Mouse (Mus musculus) limb, embryonic 10.5 days (tissue): ENCODE data around the gene Vps41. TPM values are rescaled to one million over a fixed set of nuclear protein-coding genes. Genes with fewer than 3 reads are reported as not detected.

Experiments
- DNase-seq: peaks from one replicate; pipeline ENCODE4 v3.0.0-alpha.2; 2017; ENCODE audit warnings: low spot score
- H3K27ac ChIP-seq: fragments of 300-500 bp; sonication (generic); 2 replicates; pipeline ENCODE4 v1.5.1; 2016; ENCODE audit warnings: mild to moderate bottlenecking
- H3K27me3 ChIP-seq: fragments of 300-500 bp; sonication (generic); 2 replicates; pipeline ENCODE4 v1.6.1; 2016; ENCODE audit warnings: low read depth, mild to moderate bottlenecking; ENCODE audit not compliant: poor library complexity, severe bottlenecking
- H3K36me3 ChIP-seq: fragments of 300-500 bp; sonication (generic); 2 replicates; pipeline ENCODE4 v1.6.1; 2016; ENCODE audit warnings: mild to moderate bottlenecking, moderate library complexity
- H3K4me1 ChIP-seq: fragments of 300-500 bp; sonication (generic); 2 replicates; pipeline ENCODE4 v1.6.1; 2016
- H3K4me3 ChIP-seq: fragments of 300-500 bp; sonication (generic); 2 replicates; pipeline ENCODE4 v1.5.1; 2016; ENCODE audit warnings: mild to moderate bottlenecking, moderate library complexity
- H3K9me3 ChIP-seq: fragments of 300-500 bp; sonication (generic); replicated peaks from 2 replicates; pipeline ENCODE4 v1.6.1; 2016; ENCODE audit warnings: mild to moderate bottlenecking
- WGBS: fragments of 180-500 bp; shearing (Covaris S2); methylation state at CpG from one replicate; pipeline ENCODE4 v1.1.7; 2016; 5-methylcytosine and 5-hydroxymethylcytosine counted together
- polyA plus RNA-seq: library from polyadenylated mRNA; unstranded; fragments of >200 nt; fragmentation: Nextera tagmentation; extraction: Ambion mirVana; gene quantifications from 2 replicates; pipeline ENCODE4 v1.2.1, GENCODE M21; 2016

The Vps41 gene
- polyA plus RNA-seq = 53.7 and 62.0 TPM in 2 replicates

- Histone ChIP-seq H3K36me3 (no peaks in the 10 kb centered on the region), H3K27me3 (no peaks in the 10 kb centered on the region), H3K27ac (peak within 1 kb of the TSS; percentile 89), H3K4me3 (peak within 1 kb of the TSS; percentile 83), H3K9me3 (no peaks in the 10 kb centered on the region), H3K4me1 (peaks cover 6% of the 10 kb centered on the region)
- DNase-seq = peak; percentile 77
- WGBS = under 1% methylated on average over 21 of the region's 21 CpGs
Observed at GRCm38 (mm10) chr13:18717185-18717584, at the start of gene Vps41. TSS of gene Vps41 (plus strand) at chr13:18717286.

- WGBS = 51% methylated on average over 7 of the region's 7 CpGs
- H3K4me3 ChIP-seq = no peak overlapping the region
- H3K27ac ChIP-seq = no peak overlapping the region
- H3K4me1 ChIP-seq = no peaks in the 10 kb centered on the region
- no peaks in the 10 kb centered on the region for H3K27me3 ChIP-seq
- H3K9me3 ChIP-seq = no peaks in the 10 kb centered on the region
- DNase-seq = peak; percentile 53
- no peaks in the 10 kb centered on the region for H3K36me3 ChIP-seq
Observed at GRCm38 (mm10) chr13:18698518-18699065, 18.5 kb upstream of the Vps41 start.

GRCm38 (mm10) chr13:18711685-18712084 lies 5.4 kb upstream of the Vps41 start:
- 94% methylated on average over 1 of the region's 1 CpGs for WGBS
- Histone ChIP-seq H3K4me1 (no peaks in the 10 kb centered on the region), H3K27me3 (no peaks in the 10 kb centered on the region), H3K27ac (no peak overlapping the region), H3K36me3 (no peaks in the 10 kb centered on the region), H3K4me3 (no peak overlapping the region), H3K9me3 (no peaks in the 10 kb centered on the region)
- no peak for DNase-seq

- 48% methylated on average over 5 of the region's 5 CpGs for WGBS
- peaks cover 6% of the 10 kb centered on the region for H3K4me1 ChIP-seq
- no peaks in the 10 kb centered on the region for H3K27me3 ChIP-seq
- H3K4me3 ChIP-seq = peak overlapping the region; percentile 83
- no peak overlapping the region for H3K27ac ChIP-seq
- no peak for DNase-seq
- H3K9me3 ChIP-seq = no peaks in the 10 kb centered on the region
- no peaks in the 10 kb centered on the region for H3K36me3 ChIP-seq
Observed at GRCm38 (mm10) chr13:18716707-18717106, 379 bp upstream of the Vps41 start.

- H3K36me3 ChIP-seq = no peaks in the 10 kb centered on the region
- H3K27me3 ChIP-seq = no peaks in the 10 kb centered on the region
- no peak overlapping the region for H3K27ac ChIP-seq
- 90% methylated on average over 5 of the region's 5 CpGs for WGBS
- H3K4me1 ChIP-seq = peaks cover 6% of the 10 kb centered on the region
- H3K4me3 ChIP-seq = no peak overlapping the region
- DNase-seq = no peak
- H3K9me3 ChIP-seq = no peaks in the 10 kb centered on the region
Observed at GRCm38 (mm10) chr13:18718461-18718860, 1.4 kb downstream of the Vps41 start.

- Histone ChIP-seq H3K27me3 (no peaks in the 10 kb centered on the region), H3K36me3 (peaks cover 25% of the 10 kb centered on the region), H3K9me3 (no peaks in the 10 kb centered on the region), H3K27ac (no peak overlapping the region), H3K4me1 (no peaks in the 10 kb centered on the region), H3K4me3 (no peak overlapping the region)
- WGBS = 95% methylated on average over 3 of the region's 3 CpGs
- DNase-seq = no peak
Observed at GRCm38 (mm10) chr13:18730666-18731065, 13.6 kb downstream of the Vps41 start.

- no peak overlapping the region for H3K27ac ChIP-seq
- H3K27me3 ChIP-seq = no peaks in the 10 kb centered on the region
- H3K4me3 ChIP-seq = no peak overlapping the region
- DNase-seq = no peak
- peaks cover 22% of the 10 kb centered on the region for H3K36me3 ChIP-seq
- no peaks in the 10 kb centered on the region for H3K4me1 ChIP-seq
- no peaks in the 10 kb centered on the region for H3K9me3 ChIP-seq
- WGBS = 89% methylated on average over 1 of the region's 1 CpGs
Observed at GRCm38 (mm10) chr13:18736590-18736989, 19.5 kb downstream of the Vps41 start.

- H3K27me3 ChIP-seq = no peaks in the 10 kb centered on the region
- H3K27ac ChIP-seq = no peak overlapping the region
- H3K4me1 ChIP-seq = no peaks in the 10 kb centered on the region
- no peak for DNase-seq
- no peak overlapping the region for H3K4me3 ChIP-seq
- H3K9me3 ChIP-seq = no peaks in the 10 kb centered on the region
- 92% methylated on average over 16 of the region's 16 CpGs for WGBS
- peaks cover 22% of the 10 kb centered on the region for H3K36me3 ChIP-seq
Observed at GRCm38 (mm10) chr13:18743575-18744265, 26.6 kb downstream of the Vps41 start.

- Histone ChIP-seq H3K36me3 (peaks cover 21% of the 10 kb centered on the region), H3K9me3 (no peaks in the 10 kb centered on the region), H3K4me1 (no peaks in the 10 kb centered on the region), H3K27ac (no peak overlapping the region), H3K27me3 (no peaks in the 10 kb centered on the region), H3K4me3 (no peak overlapping the region)
- no peak for DNase-seq
- WGBS = 90% methylated on average over 4 of the region's 4 CpGs
Observed at GRCm38 (mm10) chr13:18744266-18744652, 27.2 kb downstream of the Vps41 start.

- H3K27ac ChIP-seq = no peak overlapping the region
- H3K27me3 ChIP-seq = no peaks in the 10 kb centered on the region
- WGBS = 88% methylated on average over 3 of the region's 3 CpGs
- no peaks in the 10 kb centered on the region for H3K9me3 ChIP-seq
- H3K36me3 ChIP-seq = no peaks in the 10 kb centered on the region
- no peak overlapping the region for H3K4me3 ChIP-seq
- no peaks in the 10 kb centered on the region for H3K4me1 ChIP-seq
- DNase-seq = no peak
Observed at GRCm38 (mm10) chr13:18757958-18758357, 40.9 kb downstream of the Vps41 start.

- 93% methylated on average over 5 of the region's 5 CpGs for WGBS
- H3K27ac ChIP-seq = no peak overlapping the region
- DNase-seq = no peak
- no peak overlapping the region for H3K4me3 ChIP-seq
- no peaks in the 10 kb centered on the region for H3K4me1 ChIP-seq
- no peaks in the 10 kb centered on the region for H3K36me3 ChIP-seq
- no peaks in the 10 kb centered on the region for H3K27me3 ChIP-seq
- H3K9me3 ChIP-seq = no peaks in the 10 kb centered on the region
Observed at GRCm38 (mm10) chr13:18759361-18760056, 42.4 kb downstream of the Vps41 start.

- 78% methylated on average over 1 of the region's 1 CpGs for WGBS
Observed at GRCm38 (mm10) chr13:18761452-18761851, 44.4 kb downstream of the Vps41 start.

GRCm38 (mm10) chr13:18767893-18768292 lies 50.8 kb downstream of the Vps41 start:
- no peaks in the 10 kb centered on the region for H3K9me3 ChIP-seq
- H3K4me1 ChIP-seq = no peaks in the 10 kb centered on the region
- no peaks in the 10 kb centered on the region for H3K36me3 ChIP-seq
- WGBS = 36% methylated on average over 2 of the region's 2 CpGs
- no peak overlapping the region for H3K27ac ChIP-seq
- DNase-seq = no peak
- H3K27me3 ChIP-seq = no peaks in the 10 kb centered on the region
- no peak overlapping the region for H3K4me3 ChIP-seq

More at GRCm38 (mm10) chr13:18761452-18761851, 44.4 kb downstream of the Vps41 start:
- no peak for DNase-seq
- no peaks in the 10 kb centered on the region for H3K4me1 ChIP-seq
- H3K27me3 ChIP-seq = no peaks in the 10 kb centered on the region
- H3K9me3 ChIP-seq = no peaks in the 10 kb centered on the region
- no peak overlapping the region for H3K27ac ChIP-seq
- H3K4me3 ChIP-seq = no peak overlapping the region
- no peaks in the 10 kb centered on the region for H3K36me3 ChIP-seq
